Mouse (Mus musculus) midbrain, postnatal 0 days (tissue): ENCODE measurements around the gene Ugt1a7c. TPM values are rescaled to one million over a fixed set of nuclear protein-coding genes. Genes with fewer than 3 reads are reported as not detected.

Experiments
- ATAC-seq: fragments of 200-750 bp; cut with Nextera tagmentation; 2 replicates; pipeline ENCODE4 v1.8.0; 2017; ENCODE audit warnings: moderate number of reproducible peaks, mild to moderate bottlenecking, moderate TSS enrichment, moderate library complexity; ENCODE audit not compliant: low FRiP score
- DNase-seq: peaks from one replicate; pipeline ENCODE4 v3.0.0-alpha.2; 2015; ENCODE audit warnings: low spot score
- H3K27ac ChIP-seq: fragments of 300-500 bp; sonication (generic); 2 replicates; pipeline ENCODE4 v1.5.1; 2014; ENCODE audit warnings: low read depth, mild to moderate bottlenecking, low read length, mixed read lengths
- H3K27me3 ChIP-seq: fragments of 300-500 bp; sonication (generic); 2 replicates; pipeline ENCODE4 v1.6.1; 2014; ENCODE audit warnings: low read length, control low read depth, mixed read lengths; ENCODE audit not compliant: insufficient read depth
- H3K36me3 ChIP-seq: fragments of 300-500 bp; sonication (generic); 2 replicates; pipeline ENCODE4 v1.6.1; 2014; ENCODE audit warnings: low read length, control low read depth, mixed read lengths; ENCODE audit not compliant: insufficient read depth
- H3K4me1 ChIP-seq: fragments of 300-500 bp; sonication (generic); 2 replicates; pipeline ENCODE4 v1.6.1; 2014; ENCODE audit warnings: mild to moderate bottlenecking, control low read depth, antibody characterized with exemption, low read length, mixed read lengths; ENCODE audit not compliant: insufficient read depth
- H3K4me2 ChIP-seq: fragments of 300-500 bp; sonication (generic); 2 replicates; pipeline ENCODE4 v1.6.1; 2014; ENCODE audit warnings: low read depth, mild to moderate bottlenecking, low read length, mixed read lengths; ENCODE audit not compliant: poor library complexity, severe bottlenecking
- H3K4me3 ChIP-seq: fragments of 300-500 bp; sonication (generic); 2 replicates; pipeline ENCODE4 v1.5.1; 2014; ENCODE audit warnings: low read depth, mild to moderate bottlenecking, low read length, moderate library complexity
- H3K9ac ChIP-seq: fragments of 300-500 bp; sonication (generic); replicated peaks from 2 replicates; pipeline ENCODE4 v1.6.1; 2014; ENCODE audit warnings: mild to moderate bottlenecking, low read length, moderate library complexity, mixed read lengths; ENCODE audit not compliant: poor library complexity, severe bottlenecking
- H3K9me3 ChIP-seq: fragments of 300-500 bp; sonication (generic); 2 replicates; pipeline ENCODE4 v1.6.1; 2016; ENCODE audit warnings: low read length, control low read depth
- CTCF ChIP-seq: IDR thresholded peaks from 2 replicates; pipeline ENCODE4 v1.5.1; 2016; ENCODE audit warnings: antibody characterized with exemption, mild to moderate bottlenecking
- WGBS: fragments of 180-500 bp; shearing (Covaris S2); extraction: QIAGEN DNeasy Blood & Tissue Kit; methylation state at CpG from one replicate; pipeline ENCODE4 v1.1.7; 2014; 5-methylcytosine and 5-hydroxymethylcytosine counted together
- polyA plus RNA-seq: library from polyadenylated mRNA; unstranded; fragments of >200 nt; fragmentation: Nextera tagmentation; extraction: Ambion mirVana; gene quantifications from 2 replicates; pipeline ENCODE4 v1.2.1, GENCODE M21; 2015
- total RNA-seq: library from RNA; depleted of rRNA; stranded (reverse); fragments of >200 nt; gene quantifications from 2 replicates; pipeline ENCODE4 v1.2.3, GENCODE M21; 2014

Gene Ugt1a7c
- total and polyA plus RNA-seq, 2 experiments from 2014 or later, result 1.5 to 1.6 TPM

- H3K4me3 ChIP-seq, result no peak overlapping the region
- no peak for DNase-seq
- no peak for TF ChIP-seq CTCF
- H3K9ac ChIP-seq, result no peak overlapping the region
- H3K27ac ChIP-seq, result no peak overlapping the region
- H3K36me3 ChIP-seq, result no peaks in the 10 kb centered on the region
- H3K27me3 ChIP-seq, result no peaks in the 10 kb centered on the region
- H3K4me1 ChIP-seq, result no peaks in the 10 kb centered on the region
- no peak overlapping the region for H3K4me2 ChIP-seq
- no peak; the same call in 1 of the 2 replicates for ATAC-seq
- H3K9me3 ChIP-seq, result peaks cover 100% of the 10 kb centered on the region
- WGBS, result 75% methylated on average over 6 of the region's 6 CpGs
Measured at GRCm38 (mm10) chr1:88245881-88246280, 151.0 kb downstream of the Ugt1a7c start.

GRCm38 (mm10) chr1:88246386-88246785, 151.5 kb downstream of the Ugt1a7c start:
- ATAC-seq (no peak), DNase-seq (no peak)
- no peak overlapping the region for H3K9ac ChIP-seq
- no peak overlapping the region for H3K27ac ChIP-seq
- H3K27me3 ChIP-seq, result no peaks in the 10 kb centered on the region
- H3K4me1 ChIP-seq, result no peaks in the 10 kb centered on the region
- no peak overlapping the region for H3K4me3 ChIP-seq
- H3K36me3 ChIP-seq, result no peaks in the 10 kb centered on the region
- H3K9me3 ChIP-seq, result peaks cover 100% of the 10 kb centered on the region
- H3K4me2 ChIP-seq, result no peak overlapping the region
- no peak for TF ChIP-seq CTCF
- WGBS, result 44% methylated on average over 6 of the region's 6 CpGs

GRCm38 (mm10) chr1:88247660-88248059, 152.8 kb downstream of the Ugt1a7c start:
- 50% methylated on average over 2 of the region's 2 CpGs for WGBS
- H3K4me3 ChIP-seq, result no peak overlapping the region
- H3K9ac ChIP-seq, result no peak overlapping the region
- H3K27ac ChIP-seq, result no peak overlapping the region
- no peaks in the 10 kb centered on the region for H3K36me3 ChIP-seq
- H3K9me3 ChIP-seq, result peaks cover 97% of the 10 kb centered on the region
- H3K27me3 ChIP-seq, result no peaks in the 10 kb centered on the region
- TF ChIP-seq CTCF, result no peak
- DNase-seq (no peak), ATAC-seq (no peak)
- H3K4me2 ChIP-seq, result no peak overlapping the region
- H3K4me1 ChIP-seq, result no peaks in the 10 kb centered on the region

GRCm38 (mm10) chr1:88248658-88249057, 153.8 kb downstream of the Ugt1a7c start:
- ATAC-seq (no peak), DNase-seq (no peak)
- no peak overlapping the region for H3K4me3 ChIP-seq
- no peak overlapping the region for H3K9ac ChIP-seq
- H3K27me3 ChIP-seq, result no peaks in the 10 kb centered on the region
- H3K4me1 ChIP-seq, result no peaks in the 10 kb centered on the region
- H3K36me3 ChIP-seq, result no peaks in the 10 kb centered on the region
- H3K27ac ChIP-seq, result no peak overlapping the region
- H3K9me3 ChIP-seq, result peaks cover 97% of the 10 kb centered on the region
- 68% methylated on average over 4 of the region's 4 CpGs for WGBS
- TF ChIP-seq CTCF, result no peak
- H3K4me2 ChIP-seq, result no peak overlapping the region

DNA sequence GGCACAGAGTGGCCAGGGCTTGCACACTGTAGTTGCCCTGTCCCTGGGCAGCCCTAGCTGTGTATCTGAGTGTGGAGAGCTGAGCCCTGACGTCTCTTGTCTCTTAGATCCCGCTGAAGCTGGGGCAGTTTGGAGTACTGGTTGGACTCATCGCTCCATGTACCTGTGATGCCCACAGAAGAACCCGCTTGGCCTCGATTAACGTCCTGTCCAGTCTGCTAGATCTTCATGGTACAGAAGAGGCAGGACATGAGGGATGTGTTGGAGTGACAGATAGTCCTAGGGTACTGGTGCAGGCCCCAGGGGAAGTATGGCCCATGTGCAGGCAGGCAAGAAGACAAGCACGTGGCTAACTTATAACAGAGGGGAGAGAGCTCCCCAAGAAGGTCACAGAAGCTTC, 154.7 kb downstream of the Ugt1a7c start:
- TF ChIP-seq CTCF, result no peak
- H3K36me3 ChIP-seq, result no peaks in the 10 kb centered on the region
- no peak for ATAC-seq
- 76% methylated on average over 7 of the region's 7 CpGs for WGBS
- no peak overlapping the region for H3K4me3 ChIP-seq
- H3K9me3 ChIP-seq, result peaks cover 97% of the 10 kb centered on the region
- H3K4me1 ChIP-seq, result no peaks in the 10 kb centered on the region
- no peak overlapping the region for H3K4me2 ChIP-seq
- H3K27me3 ChIP-seq, result no peaks in the 10 kb centered on the region
- H3K9ac ChIP-seq, result no peak overlapping the region
- DNase-seq, result no peak
- H3K27ac ChIP-seq, result no peak overlapping the region

DNA sequence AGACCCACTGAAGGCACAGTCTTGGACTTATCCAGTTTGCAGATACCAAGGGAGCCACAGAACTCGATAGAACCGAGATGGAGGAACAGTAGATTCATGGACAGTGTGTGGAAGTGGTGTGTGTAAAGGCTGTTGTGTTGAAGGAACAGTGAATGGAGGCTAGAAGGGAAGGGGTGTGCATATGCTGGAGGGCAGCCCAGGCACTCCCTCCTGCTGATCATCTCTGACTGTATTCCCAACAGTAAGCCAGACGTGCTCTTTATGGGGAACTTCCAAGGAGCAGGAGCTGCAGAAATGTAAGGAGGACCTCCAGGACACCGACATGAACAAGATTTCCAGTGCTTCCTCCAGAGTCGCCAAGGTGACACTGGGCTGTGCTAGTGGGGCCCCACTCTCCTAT, 155.2 kb downstream of the Ugt1a7c start:
- Histone ChIP-seq H3K4me3 (no peak overlapping the region), H3K4me1 (no peaks in the 10 kb centered on the region), H3K4me2 (no peak overlapping the region), H3K36me3 (no peaks in the 10 kb centered on the region), H3K27me3 (no peaks in the 10 kb centered on the region), H3K9ac (no peak overlapping the region), H3K27ac (no peak overlapping the region), H3K9me3 (peaks cover 97% of the 10 kb centered on the region)
- no peak for TF ChIP-seq CTCF
- ATAC-seq (no peak), DNase-seq (no peak)
- 80% methylated on average over 5 of the region's 5 CpGs for WGBS
